ENCODE assay signal across 8 mouse cellular contexts in the genomic region with DNA sequence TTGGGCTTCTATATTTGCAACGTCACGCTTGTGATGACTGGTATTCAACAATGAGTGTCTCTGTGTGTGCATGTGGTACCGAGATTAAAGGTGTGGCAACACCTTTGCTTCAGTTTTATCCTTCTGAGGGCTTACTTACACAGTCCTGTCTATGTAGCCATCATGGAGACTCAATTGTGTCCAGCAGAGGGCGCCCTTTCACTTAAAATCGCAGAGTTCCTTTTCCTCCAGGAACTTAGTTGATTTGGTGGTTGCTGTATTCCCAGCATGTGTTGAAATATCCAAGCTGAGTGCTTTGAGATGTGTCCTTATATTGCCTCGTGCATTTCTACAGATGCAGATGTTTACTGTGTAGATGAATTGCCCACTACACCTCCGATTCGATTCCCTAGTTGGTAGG. TPM values are rescaled to one million over a fixed set of nuclear protein-coding genes. Genes with fewer than 3 reads are reported as not detected.
DNase-seq lines count a peak whose midpoint lies in the region; ATAC-seq lines count a peak whose summit lies in the region.

No protein-coding gene starts in this region.

- H3K9ac ChIP-seq in embryonic facial prominence, embryonic 11.5 days (replicated peaks; ENCODE audit: low read length) = no peak overlapping the region
- no peak overlapping the region for H3K9ac ChIP-seq in limb, embryonic 11.5 days (ENCODE audit: low read length)
- H3K9ac ChIP-seq in midbrain, embryonic 15.5 days = no peak overlapping the region

- H3K27ac ChIP-seq in embryonic facial prominence, embryonic 11.5 days (replicated peaks; ENCODE audit: low read depth, low read length) = no peak overlapping the region
- H3K27ac ChIP-seq in limb, embryonic 11.5 days (replicated peaks; ENCODE audit: low read depth, low read length) = no peak overlapping the region
- no peak overlapping the region for H3K27ac ChIP-seq in midbrain, embryonic 15.5 days

- no peak overlapping the region for H3K4me2 ChIP-seq in embryonic facial prominence, embryonic 11.5 days (ENCODE audit: low read depth, low read length)
- H3K4me2 ChIP-seq in limb, embryonic 11.5 days (ENCODE audit: low read depth, severe bottlenecking) = no peak overlapping the region
- H3K4me2 ChIP-seq in midbrain, embryonic 15.5 days = no peak overlapping the region

- WGBS in embryonic facial prominence, embryonic 11.5 days = 21% methylated on average over 8 of the region's 8 CpGs
- 23% methylated on average over 8 of the region's 8 CpGs for WGBS in limb, embryonic 11.5 days
- WGBS in midbrain, embryonic 15.5 days = 26% methylated on average over 8 of the region's 8 CpGs

- no peaks in the 10 kb centered on the region for H3K4me1 ChIP-seq in embryonic facial prominence, embryonic 11.5 days (ENCODE audit: control insufficient read depth, insufficient read depth, low read length)
- 0 out of 2 replicates have a peak, but pooled peaks cover 7% of the 10 kb centered on the region for H3K4me1 ChIP-seq in limb, embryonic 11.5 days (ENCODE audit: control insufficient read depth, insufficient read depth, low read length)
- no peaks in the 10 kb centered on the region for H3K4me1 ChIP-seq in midbrain, embryonic 15.5 days

- DNase-seq in 3134 (ENCODE audit: extremely low read depth, insufficient read length, low spot score) = peak; percentile 29
- DNase-seq in adrenal gland, postnatal 14 days = peak; percentile 94
- peak; percentile 96 for DNase-seq in embryonic facial prominence, embryonic 11.5 days (ENCODE audit: low spot score)
- peak; percentile 88 to 98 for DNase-seq in heart, adult 18-20 months
- DNase-seq in kidney, adult 8-10 months = peak; percentile 85 to 95
- DNase-seq in limb, embryonic 11.5 days (ENCODE audit: low spot score) = peak; percentile 94
- peak; percentile 65 to 79 for DNase-seq in spleen, postnatal 36 days (ENCODE audit: low spot score in 2 of 2)

- H3K4me3 ChIP-seq in embryonic facial prominence, embryonic 11.5 days (ENCODE audit: low read depth, low read length) = no peak overlapping the region
- no peak overlapping the region for H3K4me3 ChIP-seq in limb, embryonic 11.5 days (ENCODE audit: low read depth, low read length)
- H3K4me3 ChIP-seq in midbrain, embryonic 15.5 days = no peak overlapping the region

- no peaks in the 10 kb centered on the region for H3K9me3 ChIP-seq in embryonic facial prominence, embryonic 11.5 days (replicated peaks; ENCODE audit: control insufficient read depth, low read length)
- H3K9me3 ChIP-seq in limb, embryonic 11.5 days (ENCODE audit: control insufficient read depth, low read length) = no peaks in the 10 kb centered on the region
- H3K9me3 ChIP-seq in midbrain, embryonic 15.5 days = no peaks in the 10 kb centered on the region

- no peaks in the 10 kb centered on the region for H3K27me3 ChIP-seq in embryonic facial prominence, embryonic 11.5 days (ENCODE audit: control insufficient read depth, insufficient read depth, low read length)
- H3K27me3 ChIP-seq in limb, embryonic 11.5 days (ENCODE audit: control insufficient read depth, insufficient read depth, low read length) = no peaks in the 10 kb centered on the region
- no peaks in the 10 kb centered on the region for H3K27me3 ChIP-seq in midbrain, embryonic 15.5 days (replicated peaks)

- no peaks in the 10 kb centered on the region for H3K36me3 ChIP-seq in embryonic facial prominence, embryonic 11.5 days (replicated peaks; ENCODE audit: control insufficient read depth, insufficient read depth, low read depth, low read length)
- H3K36me3 ChIP-seq in limb, embryonic 11.5 days (ENCODE audit: control insufficient read depth, insufficient read depth, low read length) = no peaks in the 10 kb centered on the region; the same call in 1 of the 2 replicates
- peaks cover 1% of the 10 kb centered on the region; the same call in 1 of the 2 replicates for H3K36me3 ChIP-seq in midbrain, embryonic 15.5 days (replicated peaks)

- 0 out of 2 replicates have a peak, but pooled peaks have one; percentile 57 for ATAC-seq in embryonic facial prominence, embryonic 11.5 days (replicated peaks; ENCODE audit: insufficient number of reproducible peaks, low FRiP score, low TSS enrichment, low read depth)
- ATAC-seq in limb, embryonic 11.5 days (ENCODE audit: insufficient number of reproducible peaks, low FRiP score, low TSS enrichment, low read depth) = peak; percentile 78; the same call in 1 of the 2 replicates
- ATAC-seq in midbrain, embryonic 15.5 days (replicated peaks) = peak; percentile 83

RNA-seq across cellular contexts. Expression of gene Ppp2r1b, which starts 4.1 kb away (rescaled TPM):
- 32.3 and 34.4 TPM in 2 replicates for total RNA-seq in adrenal gland, postnatal 14 days (2021)
- polyA plus RNA-seq in embryonic facial prominence, embryonic 11.5 days (2014; fragmentation: Nextera tagmentation; extraction: Ambion mirVana) = 126 and 136 TPM in 2 replicates
- 10 to 100 TPM; 10.6 to 11.3 TPM for total RNA-seq in heart, adult 18-20 months (2021)
- polyA plus RNA-seq in limb, embryonic 11.5 days (2014; fragmentation: Nextera tagmentation; extraction: Ambion mirVana) = 126 and 133 TPM in 2 replicates
- 41.6 and 42.5 TPM in 2 replicates for polyA plus RNA-seq in midbrain, embryonic 15.5 days (2015; fragmentation: Nextera tagmentation; extraction: Ambion mirVana)

Comparison
In these comparisons a context has a peak if more than half of its experiments do, and no peak if none do; other contexts are left out.
1. DNase-seq: peak in every context shown above with its lines; median percentile 96 in embryonic facial prominence, embryonic 11.5 days; 94 in adrenal gland, postnatal 14 days; 94 in limb, embryonic 11.5 days; 93 in heart, adult 18-20 months; 90 in kidney, adult 8-10 months; 72 in spleen, postnatal 36 days; 29 in 3134.